Mouse (Mus musculus): ENCODE data around the gene Cyp2w1.

DNA sequence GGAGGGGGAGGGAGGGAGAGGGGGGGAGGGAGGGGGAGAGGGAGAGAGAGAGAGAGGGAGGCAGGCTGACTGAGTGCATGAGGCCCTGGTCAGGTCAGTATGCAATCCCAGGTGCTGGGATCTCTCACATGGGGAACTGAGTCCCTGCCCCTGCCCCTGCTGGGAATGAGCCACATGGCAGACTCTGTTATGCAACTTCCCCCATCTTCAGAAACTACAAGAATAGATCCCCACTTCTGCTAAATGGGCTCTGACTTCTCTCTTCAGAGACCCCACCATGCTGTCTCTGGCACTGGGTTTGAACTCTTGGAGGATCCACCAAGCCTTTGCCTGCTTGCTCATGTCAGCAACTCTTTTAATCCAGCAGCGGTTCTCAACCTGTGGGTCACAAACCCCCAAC lies 13.4 kb downstream of the Cyp2w1 start:
- TF ChIP-seq MAX (IDR thresholded peaks at IDR 0.05; ENCODE audit: low read depth) (no peak), POLR2AphosphoS2 (IDR thresholded peaks at IDR 0.05; ENCODE audit: insufficient read length, low read depth) (no peak), POLR2A (IDR thresholded peaks at IDR 0.05; ENCODE audit: insufficient read length, low read depth) (no peak)
